Mouse (Mus musculus): ENCODE data around the gene Pwwp2b. TPM values are rescaled to one million over a fixed set of nuclear protein-coding genes. Genes with fewer than 3 reads are reported as not detected.

The Pwwp2b gene
- polyA plus RNA-seq, 1 experiment from 2014 or later = 3.7 TPM

GRCm38 (mm10) chr7:139273397-139273719, 25.1 kb downstream of the Pwwp2b start:
- Histone ChIP-seq H3K4me1 (peaks cover 13% of the 10 kb centered on the region), H3K36me3 (replicated peaks) (no peaks in the 10 kb centered on the region), H3K9me3 (no peaks in the 10 kb centered on the region), H3K27ac (0 out of 2 replicates have a peak overlapping the region, but pooled peaks have one; percentile 35), H3K4me3 (no peak overlapping the region), H3K27me3 (ENCODE audit: poor library complexity, severe bottlenecking) (no peaks in the 10 kb centered on the region)
- no peak for DNase-seq (ENCODE audit: extremely low spot score, low spot score)
- 91% methylated on average over 2 of the region's 2 CpGs for WGBS

- H3K27ac ChIP-seq = no peak overlapping the region
- H3K4me1 ChIP-seq = peaks cover 16% of the 10 kb centered on the region
- no peaks in the 10 kb centered on the region for H3K9me3 ChIP-seq
- no peaks in the 10 kb centered on the region for H3K27me3 ChIP-seq (ENCODE audit: poor library complexity, severe bottlenecking)
- 82% methylated on average over 10 of the region's 10 CpGs for WGBS
- no peak for DNase-seq (ENCODE audit: extremely low spot score, low spot score)
- H3K4me3 ChIP-seq = no peak overlapping the region
- no peaks in the 10 kb centered on the region for H3K36me3 ChIP-seq (replicated peaks)
Measured at GRCm38 (mm10) chr7:139275586-139275985, 27.3 kb downstream of the Pwwp2b start.

- H3K27me3 ChIP-seq (ENCODE audit: poor library complexity, severe bottlenecking) = no peaks in the 10 kb centered on the region
- H3K36me3 ChIP-seq (replicated peaks) = no peaks in the 10 kb centered on the region
- H3K27ac ChIP-seq = no peak overlapping the region
- H3K4me3 ChIP-seq = no peak overlapping the region
- H3K4me1 ChIP-seq = peaks cover 22% of the 10 kb centered on the region
- H3K9me3 ChIP-seq = no peaks in the 10 kb centered on the region
- no peak for DNase-seq (ENCODE audit: extremely low spot score, low spot score)
- 93% methylated on average over 10 of the region's 10 CpGs for WGBS
Measured at GRCm38 (mm10) chr7:139276150-139276549, 27.9 kb downstream of the Pwwp2b start.

- 82% methylated on average over 7 of the region's 7 CpGs for WGBS
- Histone ChIP-seq H3K27ac (no peak overlapping the region), H3K27me3 (ENCODE audit: poor library complexity, severe bottlenecking) (no peaks in the 10 kb centered on the region), H3K4me3 (no peak overlapping the region), H3K36me3 (replicated peaks) (no peaks in the 10 kb centered on the region), H3K9me3 (no peaks in the 10 kb centered on the region), H3K4me1 (peaks cover 19% of the 10 kb centered on the region)
- no peak for DNase-seq (ENCODE audit: extremely low spot score, low spot score)
Measured at GRCm38 (mm10) chr7:139277536-139277935, 29.3 kb downstream of the Pwwp2b start.

GRCm38 (mm10) chr7:139279571-139279970, 31.3 kb downstream of the Pwwp2b start:
- no peaks in the 10 kb centered on the region for H3K36me3 ChIP-seq (replicated peaks)
- no peak for DNase-seq (ENCODE audit: extremely low spot score, low spot score)
- 87% methylated on average over 5 of the region's 5 CpGs for whole genome bisulfite sequencing
- no peak overlapping the region for H3K27ac ChIP-seq
- no peaks in the 10 kb centered on the region for H3K9me3 ChIP-seq
- peaks cover 15% of the 10 kb centered on the region for H3K4me1 ChIP-seq
- H3K27me3 ChIP-seq (ENCODE audit: poor library complexity, severe bottlenecking) = no peaks in the 10 kb centered on the region
- no peak overlapping the region for H3K4me3 ChIP-seq

- no peak overlapping the region for H3K27ac ChIP-seq
- H3K36me3 ChIP-seq (replicated peaks) = no peaks in the 10 kb centered on the region
- H3K4me1 ChIP-seq = peaks cover 15% of the 10 kb centered on the region
- no peak overlapping the region for H3K4me3 ChIP-seq
- H3K9me3 ChIP-seq = no peaks in the 10 kb centered on the region
- H3K27me3 ChIP-seq (ENCODE audit: poor library complexity, severe bottlenecking) = no peaks in the 10 kb centered on the region
- DNase-seq (ENCODE audit: extremely low spot score, low spot score) = no peak
- 76% methylated on average over 1 of the region's 1 CpGs for WGBS
Measured at GRCm38 (mm10) chr7:139280044-139280443, 31.8 kb downstream of the Pwwp2b start.

GRCm38 (mm10) chr7:139281195-139281594, 32.9 kb downstream of the Pwwp2b start:
- no peak overlapping the region for H3K4me3 ChIP-seq
- 51% methylated on average over 2 of the region's 2 CpGs for WGBS
- H3K27ac ChIP-seq = peak overlapping the region; percentile 66; the same call in 1 of the 2 replicates
- DNase-seq (ENCODE audit: extremely low spot score, low spot score) = no peak
- no peaks in the 10 kb centered on the region for H3K27me3 ChIP-seq (ENCODE audit: poor library complexity, severe bottlenecking)
- no peaks in the 10 kb centered on the region for H3K36me3 ChIP-seq (replicated peaks)
- peaks cover 15% of the 10 kb centered on the region for H3K4me1 ChIP-seq
- H3K9me3 ChIP-seq = no peaks in the 10 kb centered on the region

- Histone ChIP-seq H3K9me3 (no peaks in the 10 kb centered on the region), H3K27me3 (ENCODE audit: poor library complexity, severe bottlenecking) (no peaks in the 10 kb centered on the region), H3K4me3 (no peak overlapping the region), H3K36me3 (replicated peaks) (no peaks in the 10 kb centered on the region), H3K27ac (no peak overlapping the region), H3K4me1 (peaks cover 15% of the 10 kb centered on the region)
- 84% methylated on average over 3 of the region's 3 CpGs for WGBS
- no peak for DNase-seq (ENCODE audit: extremely low spot score, low spot score)
Measured at GRCm38 (mm10) chr7:139282037-139282436, 33.8 kb downstream of the Pwwp2b start.

GRCm38 (mm10) chr7:139285295-139285943, 37.1 kb downstream of the Pwwp2b start:
- Histone ChIP-seq H3K4me1 (peaks cover 14% of the 10 kb centered on the region), H3K36me3 (replicated peaks) (no peaks in the 10 kb centered on the region), H3K27me3 (ENCODE audit: poor library complexity, severe bottlenecking) (no peaks in the 10 kb centered on the region), H3K27ac (no peak overlapping the region), H3K4me3 (no peak overlapping the region), H3K9me3 (no peaks in the 10 kb centered on the region)
- WGBS = 85% methylated on average over 16 of the region's 16 CpGs
- DNase-seq (ENCODE audit: extremely low spot score, low spot score) = no peak

- Histone ChIP-seq H3K36me3 (replicated peaks) (no peaks in the 10 kb centered on the region), H3K4me3 (no peak overlapping the region), H3K9me3 (no peaks in the 10 kb centered on the region), H3K4me1 (peaks cover 4% of the 10 kb centered on the region; the same call in 1 of the 2 replicates), H3K27me3 (ENCODE audit: poor library complexity, severe bottlenecking) (no peaks in the 10 kb centered on the region), H3K27ac (no peak overlapping the region)
- 92% methylated on average over 7 of the region's 7 CpGs for WGBS
- DNase-seq (ENCODE audit: extremely low spot score, low spot score) = no peak
Measured at GRCm38 (mm10) chr7:139288540-139288939, 40.3 kb downstream of the Pwwp2b start.

GRCm38 (mm10) chr7:139293350-139293749, 45.1 kb downstream of the Pwwp2b start:
- no peak for DNase-seq (ENCODE audit: extremely low spot score, low spot score)
- Histone ChIP-seq H3K27me3 (ENCODE audit: poor library complexity, severe bottlenecking) (peaks cover 4% of the 10 kb centered on the region; the same call in 1 of the 2 replicates), H3K4me1 (peaks cover 19% of the 10 kb centered on the region), H3K4me3 (no peak overlapping the region), H3K36me3 (replicated peaks) (no peaks in the 10 kb centered on the region), H3K27ac (no peak overlapping the region), H3K9me3 (no peaks in the 10 kb centered on the region)
- WGBS = 74% methylated on average over 4 of the region's 4 CpGs

GRCm38 (mm10) chr7:139294076-139294475, 45.8 kb downstream of the Pwwp2b start:
- Histone ChIP-seq H3K27me3 (ENCODE audit: poor library complexity, severe bottlenecking) (peaks cover 5% of the 10 kb centered on the region; the same call in 1 of the 2 replicates), H3K4me3 (no peak overlapping the region), H3K36me3 (replicated peaks) (no peaks in the 10 kb centered on the region), H3K27ac (no peak overlapping the region), H3K9me3 (no peaks in the 10 kb centered on the region), H3K4me1 (peaks cover 23% of the 10 kb centered on the region)
- DNase-seq (ENCODE audit: extremely low spot score, low spot score) = no peak
- WGBS = 91% methylated on average over 5 of the region's 5 CpGs

- Histone ChIP-seq H3K27me3 (ENCODE audit: poor library complexity, severe bottlenecking) (peaks cover 15% of the 10 kb centered on the region), H3K4me1 (peaks cover 27% of the 10 kb centered on the region), H3K4me3 (no peak overlapping the region), H3K36me3 (replicated peaks) (no peaks in the 10 kb centered on the region), H3K9me3 (no peaks in the 10 kb centered on the region), H3K27ac (0 out of 2 replicates have a peak overlapping the region, but pooled peaks have one; percentile 11)
- no peak for DNase-seq (ENCODE audit: extremely low spot score, low spot score)
- 70% methylated on average over 1 of the region's 1 CpGs for WGBS
Measured at GRCm38 (mm10) chr7:139295653-139296052, 47.4 kb downstream of the Pwwp2b start.

Data from forebrain, embryonic 10.5 days (tissue).